Mouse (Mus musculus) CH12.LX (cell line): ENCODE measurements around the gene Nme9.

ENCODE experiments used
- CTCF ChIP-seq, 2 experiments: IDR thresholded peaks in 1 of 2; conservative IDR thresholded peaks in 1 of 2; 2 replicates each; pipeline ENCODE4 v1.5.1; 2011 to 2012; ENCODE audit warnings: low read depth in 2 of 2, low read length in 2 of 2, improper control_type of control experiment in 1 of 2, inconsistent platforms in 1 of 2, mild to moderate bottlenecking in 1 of 2, moderate library complexity in 1 of 2
- GABPA ChIP-seq: IDR thresholded peaks from 2 replicates; pipeline ENCODE4 v1.6.1; 2012; ENCODE audit warnings: low read depth, low read length, improper control_type of control experiment, inconsistent platforms; ENCODE audit not compliant: insufficient replicate concordance
- KAT2A ChIP-seq: IDR thresholded peaks from 2 replicates; pipeline ENCODE4 v1.6.1; 2012; ENCODE audit warnings: low read length, improper control_type of control experiment, inconsistent platforms; ENCODE audit not compliant: insufficient replicate concordance
- POLR2A ChIP-seq: IDR thresholded peaks from 2 replicates; pipeline ENCODE4 v1.6.1; 2011; ENCODE audit warnings: low read depth, mild to moderate bottlenecking, improper control_type of control experiment, low read length
- RCOR1 ChIP-seq: conservative IDR thresholded peaks from 2 replicates; pipeline ENCODE4 v1.6.1; 2012; ENCODE audit warnings: low read depth, mild to moderate bottlenecking, inconsistent platforms, low read length, improper control_type of control experiment

DNA sequence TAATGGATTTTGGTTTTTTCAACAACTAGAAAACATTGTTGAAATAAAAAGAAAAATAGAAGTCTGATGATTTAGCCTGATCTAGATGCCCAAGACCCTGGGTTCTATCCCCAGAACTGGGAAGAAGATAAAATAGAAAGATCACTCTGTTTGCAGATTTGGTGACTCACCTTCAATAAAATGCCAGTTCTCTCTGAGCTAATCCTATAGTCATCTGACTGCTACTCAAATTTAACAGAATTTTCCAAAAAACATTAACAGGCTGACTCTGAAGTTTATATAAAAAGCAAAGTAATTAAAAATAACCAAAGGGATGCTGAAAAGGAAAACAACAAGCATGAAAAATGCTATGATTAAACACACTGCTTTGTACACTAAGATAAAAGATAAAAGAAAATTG, 5.0 kb upstream of the Nme9 start:
- TF ChIP-seq GABPA (no peak), POLR2A (no peak), CTCF (conservative IDR thresholded peaks at IDR 0.05 in 1 of 2, IDR thresholded peaks at IDR 0.05 in 1 of 2; ENCODE audit: low read depth in 2 of 2, low read length in 2 of 2) (no peak), KAT2A (no peak), RCOR1 (no peak)
